Mouse (Mus musculus): ENCODE data around the gene Grin3a.

DNA sequence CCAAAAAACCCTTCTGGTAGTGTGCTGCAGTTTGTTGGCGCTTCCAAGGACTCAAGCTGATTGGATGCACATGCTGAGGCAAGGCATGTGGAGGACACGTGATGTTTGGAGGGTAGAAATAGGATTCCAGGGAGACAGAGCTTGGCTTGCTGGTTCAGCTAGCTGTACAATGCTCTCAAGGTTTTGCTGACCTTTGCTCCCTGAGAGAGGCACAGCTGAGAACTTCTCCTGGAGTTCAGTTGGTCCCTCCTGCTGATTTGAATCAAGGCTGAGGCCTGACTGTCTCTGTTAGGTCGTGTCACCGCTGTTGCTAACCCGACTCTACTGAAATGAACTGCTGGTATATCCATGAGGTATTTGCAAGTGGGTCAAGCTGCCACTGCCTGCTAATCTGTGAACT, 216.6 kb downstream of the Grin3a start:
- TF ChIP-seq CTCF (IDR thresholded peaks at IDR 0.05; ENCODE audit: control insufficient read depth, insufficient read depth, insufficient replicate concordance, low read depth, low read length) (no peak), POLR2A (IDR thresholded peaks at IDR 0.05; ENCODE audit: control insufficient read depth, low read depth, low read length) (no peak)
